Mouse (Mus musculus) liver, embryonic 15.5 days (tissue): ENCODE measurements around the gene Zdhhc22. TPM values are rescaled to one million over a fixed set of nuclear protein-coding genes. Genes with fewer than 3 reads are reported as not detected.

Source experiments
- ATAC-seq: fragments of 200-750 bp; cut with Nextera tagmentation; 2 replicates; pipeline ENCODE4 v1.8.0; 2017; ENCODE audit warnings: moderate number of reproducible peaks, mild to moderate bottlenecking, moderate library complexity; ENCODE audit not compliant: insufficient read depth
- H3K27ac ChIP-seq: fragments of 300-500 bp; sonication (generic); replicated peaks from 2 replicates; pipeline ENCODE4 v1.5.1; 2015; ENCODE audit warnings: mild to moderate bottlenecking, inconsistent platforms
- H3K27me3 ChIP-seq: fragments of 300-500 bp; sonication (generic); 2 replicates; pipeline ENCODE4 v1.6.1; 2015; ENCODE audit warnings: mild to moderate bottlenecking, inconsistent platforms
- H3K36me3 ChIP-seq: fragments of 300-500 bp; sonication (generic); replicated peaks from 2 replicates; pipeline ENCODE4 v1.6.1; 2015; ENCODE audit warnings: moderate library complexity, mild to moderate bottlenecking, inconsistent platforms
- H3K4me1 ChIP-seq: fragments of 300-500 bp; sonication (generic); replicated peaks from 2 replicates; pipeline ENCODE4 v1.6.1; 2015; ENCODE audit warnings: inconsistent platforms
- H3K4me2 ChIP-seq: fragments of 300-500 bp; sonication (generic); 2 replicates; pipeline ENCODE4 v1.6.1; 2015; ENCODE audit warnings: moderate library complexity, mild to moderate bottlenecking, inconsistent platforms
- H3K4me3 ChIP-seq: fragments of 300-500 bp; sonication (generic); replicated peaks from 2 replicates; pipeline ENCODE4 v1.5.1; 2015; ENCODE audit warnings: mild to moderate bottlenecking, inconsistent platforms
- H3K9ac ChIP-seq: fragments of 300-500 bp; sonication (generic); 2 replicates; pipeline ENCODE4 v1.6.1; 2015; ENCODE audit warnings: moderate library complexity, mild to moderate bottlenecking, inconsistent platforms
- H3K9me3 ChIP-seq: fragments of 300-500 bp; sonication (generic); replicated peaks from 2 replicates; pipeline ENCODE4 v1.6.1; 2016; ENCODE audit warnings: inconsistent platforms
- WGBS: fragments of 180-500 bp; shearing (Covaris S2); methylation state at CpG from one replicate; pipeline ENCODE4 v1.1.7; 2015; ENCODE audit warnings: mixed read lengths; ENCODE audit not compliant: insufficient replicate concordance; 5-methylcytosine and 5-hydroxymethylcytosine counted together
- microRNA-seq: library from miRNA; unstranded; fragments of <30 nt; microRNA quantifications from one replicate; pipeline ENCODE4, GENCODE M21; 2016
- polyA plus RNA-seq: library from polyadenylated mRNA; unstranded; fragments of >200 nt; fragmentation: Nextera tagmentation; extraction: Ambion mirVana; gene quantifications from 2 replicates; pipeline ENCODE4 v1.2.1, GENCODE M21; 2015

Zdhhc22 gene
- polyA plus RNA-seq, 1 experiment from 2014 or later = 0.05 TPM

- Histone ChIP-seq H3K27me3 (peaks cover 3% of the 10 kb centered on the region; the same call in 1 of the 2 replicates), H3K4me2 (no peak overlapping the region), H3K9ac (no peak overlapping the region), H3K27ac (no peak overlapping the region), H3K9me3 (no peaks in the 10 kb centered on the region), H3K4me3 (no peak overlapping the region), H3K4me1 (no peaks in the 10 kb centered on the region), H3K36me3 (no peaks in the 10 kb centered on the region)
- no peak for ATAC-seq
- 60% methylated on average over 6 of the region's 6 CpGs for WGBS
Observed at GRCm38 (mm10) chr12:86932575-86932952, 57.7 kb downstream of the Zdhhc22 start.

- Histone ChIP-seq H3K36me3 (no peaks in the 10 kb centered on the region), H3K27me3 (peaks cover 3% of the 10 kb centered on the region; the same call in 1 of the 2 replicates), H3K4me1 (no peaks in the 10 kb centered on the region), H3K9me3 (no peaks in the 10 kb centered on the region), H3K27ac (no peak overlapping the region), H3K9ac (no peak overlapping the region), H3K4me3 (no peak overlapping the region), H3K4me2 (no peak overlapping the region)
- WGBS = 31% methylated on average over 7 of the region's 7 CpGs
- ATAC-seq = no peak
Observed at GRCm38 (mm10) chr12:86931919-86932574, 58.2 kb downstream of the Zdhhc22 start.

GRCm38 (mm10) chr12:86930934-86931729, 59.1 kb downstream of the Zdhhc22 start:
- H3K4me2 ChIP-seq = no peak overlapping the region
- H3K4me1 ChIP-seq = no peaks in the 10 kb centered on the region
- no peak overlapping the region for H3K9ac ChIP-seq
- peaks cover 3% of the 10 kb centered on the region; the same call in 1 of the 2 replicates for H3K27me3 ChIP-seq
- no peak overlapping the region for H3K4me3 ChIP-seq
- 60% methylated on average over 6 of the region's 6 CpGs for WGBS
- no peak for ATAC-seq
- no peaks in the 10 kb centered on the region for H3K36me3 ChIP-seq
- no peak overlapping the region for H3K27ac ChIP-seq
- no peaks in the 10 kb centered on the region for H3K9me3 ChIP-seq

Small RNAs within 50 kb of the gene (microRNA-seq; reads per million reads assigned to microRNA genes)
- not detected for gene Gm25847

Other genes starting within 250 kb of the Zdhhc22 start
- gene Irf2bpl, start 105.6 kb downstream of the Zdhhc22 start, polyA plus RNA-seq = 2.8 and 3.1 TPM in 2 replicates
- gene Cipc, start 43.4 kb downstream of the Zdhhc22 start, polyA plus RNA-seq = 7.8 and 8.2 TPM in 2 replicates
- gene Tmem63c, start 30.9 kb upstream of the Zdhhc22 start, polyA plus RNA-seq = not detected in 2 replicates
- gene Ngb, start 112.1 kb upstream of the Zdhhc22 start, polyA plus RNA-seq = 0.16 TPM in 1 of 2 replicates, not detected in the other
- 99.1 and 101 TPM in 2 replicates for gene Gstz1, start 156.7 kb upstream of the Zdhhc22 start, polyA plus RNA-seq
- 3.8 and 4.0 TPM in 2 replicates for gene Pomt2, start 157.5 kb upstream of the Zdhhc22 start, polyA plus RNA-seq
- gene Samd15, start 209.3 kb upstream of the Zdhhc22 start, polyA plus RNA-seq = 4.8 and 6.8 TPM in 2 replicates
- gene Tmed8, start 210.0 kb upstream of the Zdhhc22 start, polyA plus RNA-seq = 0.39 and 0.40 TPM in 2 replicates
- 0.20 and 0.38 TPM in 2 replicates for gene Noxred1, start 248.3 kb upstream of the Zdhhc22 start, polyA plus RNA-seq